Mouse (Mus musculus): Measurements from ENCODE around the gene Atp8b3. TPM values are rescaled to one million over a fixed set of nuclear protein-coding genes. Genes with fewer than 3 reads are reported as not detected.

The Atp8b3 gene
- total RNA-seq (2021), result not detected
- long read RNA-seq, experiment 1, partial matches to known transcripts, result 0 of 1 reads
- long read RNA-seq, experiment 1, other reads (novel, unspliced or antisense), result 1 of 1 reads
- long read RNA-seq, experiment 2, result 0 reads

DNA sequence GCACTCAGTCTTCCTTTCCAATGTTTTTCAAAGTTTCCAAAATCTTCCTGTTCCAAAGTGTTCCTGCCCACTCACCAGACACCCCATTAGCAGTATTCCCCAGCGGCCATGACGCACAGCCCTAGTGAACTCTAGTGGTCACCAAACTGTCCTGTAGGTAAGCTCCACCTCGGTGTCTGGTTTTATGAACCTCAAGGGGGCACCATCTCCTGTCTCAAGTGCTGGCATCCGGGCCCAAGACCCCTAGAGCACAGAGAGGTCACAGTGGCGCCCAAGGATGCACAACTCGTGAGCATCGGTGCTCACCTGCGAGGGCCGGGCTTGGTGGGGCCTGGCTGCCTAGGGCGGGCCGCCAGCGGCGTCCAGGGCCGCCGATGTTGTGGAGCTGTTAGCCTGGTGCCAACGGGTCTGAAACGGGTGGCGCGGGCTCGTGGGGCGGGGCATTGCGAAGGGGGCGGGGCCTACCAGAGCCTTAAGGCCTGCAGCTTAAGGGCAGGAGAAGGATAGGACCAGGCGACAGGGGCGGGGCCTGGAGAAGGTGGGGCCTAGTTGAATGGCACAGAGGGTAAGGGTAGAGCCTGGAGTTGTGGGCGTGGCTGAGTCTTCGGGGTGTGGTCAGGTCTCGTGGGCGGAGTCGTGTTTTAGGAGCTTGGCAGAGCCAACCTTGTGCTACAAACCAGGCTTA is at the start of gene Atp8b3:
Gene Atp8b3 (minus strand): TSS at position 415 of the 685 bp plus-strand sequence.
- DNase-seq, result peak; percentile 59

DNA sequence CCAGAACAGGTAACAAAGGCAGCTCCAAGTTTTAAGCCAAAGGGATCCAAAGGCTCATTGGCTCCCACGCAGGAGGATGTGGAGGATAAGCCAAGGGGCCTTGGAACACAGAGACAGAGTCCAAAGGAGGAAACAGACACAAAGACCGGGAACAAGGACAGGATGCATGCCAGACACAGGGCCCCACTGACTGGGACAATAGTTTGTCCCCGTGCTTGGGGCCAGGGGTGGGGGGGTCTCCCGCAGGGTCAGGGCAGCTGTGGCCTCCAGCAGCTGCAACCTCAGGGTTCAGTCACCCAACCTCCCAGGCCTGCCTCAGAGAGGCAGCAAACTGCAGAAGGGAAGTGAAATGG is 48.4 kb upstream of the Atp8b3 start:
- DNase-seq, result no peak

DNA sequence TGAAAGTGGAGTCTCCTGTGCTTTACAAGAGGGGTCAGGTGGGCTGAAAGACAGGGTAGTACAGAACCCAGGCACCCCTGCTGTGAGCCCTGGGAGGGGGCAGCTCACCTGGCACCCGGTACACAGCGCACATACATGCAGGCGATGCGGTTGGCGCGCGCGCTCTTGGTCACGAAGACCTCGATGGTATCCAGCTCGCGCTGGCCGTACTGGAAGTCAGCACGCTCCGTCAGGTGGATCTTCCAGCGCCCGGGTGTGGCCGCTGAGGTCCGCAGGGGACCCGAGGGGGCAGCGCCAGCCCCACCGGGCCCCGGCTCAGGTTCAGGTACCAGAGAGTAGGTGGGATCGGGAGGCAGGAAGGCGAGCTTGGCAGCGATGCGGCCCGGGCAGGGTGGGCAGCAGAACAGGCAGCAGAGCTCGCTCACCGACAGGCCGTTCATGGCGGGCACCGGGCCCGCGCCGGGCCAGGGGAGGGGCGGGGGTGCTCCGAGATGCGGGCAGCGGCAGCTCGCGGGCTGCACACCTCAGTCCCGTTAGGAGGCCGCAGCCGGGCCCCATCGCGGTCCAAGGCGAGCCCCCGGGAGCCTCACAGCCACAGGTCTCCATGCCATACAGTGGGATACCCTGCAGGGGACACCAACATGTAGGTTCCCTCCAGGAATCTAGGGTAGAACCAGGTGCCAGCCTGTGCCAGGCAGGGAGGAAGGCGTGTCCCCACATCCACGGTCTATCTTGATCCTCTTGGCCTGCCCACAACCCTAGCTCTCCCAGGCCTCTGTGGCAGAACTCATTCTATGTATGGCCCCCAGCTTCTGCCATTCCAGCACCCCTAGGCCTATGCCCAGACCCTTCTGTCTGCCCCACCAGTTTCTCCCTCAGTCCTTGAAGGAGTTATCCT is 47.7 kb upstream of the Atp8b3 start:
- no peak for DNase-seq

DNA sequence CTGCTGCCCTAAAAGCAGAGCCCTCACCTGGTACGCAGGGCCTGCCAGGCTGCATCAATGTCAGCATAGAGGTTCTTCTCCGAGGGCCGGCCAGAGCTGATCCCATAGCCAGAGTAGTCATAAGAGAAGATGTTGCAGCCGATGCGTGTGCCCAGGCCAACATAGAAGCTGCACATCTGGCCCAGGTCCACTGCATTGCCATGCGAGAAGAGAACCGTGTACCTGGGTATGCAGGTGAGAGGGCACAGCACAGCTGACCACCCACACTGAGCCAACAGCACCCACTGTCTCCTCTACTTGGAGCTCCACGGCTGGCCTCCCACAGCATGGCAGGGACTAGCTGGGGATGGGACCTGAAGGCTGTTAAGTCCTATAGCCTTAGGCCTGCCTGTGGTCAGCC is 46.7 kb upstream of the Atp8b3 start:
- no peak for DNase-seq

DNA sequence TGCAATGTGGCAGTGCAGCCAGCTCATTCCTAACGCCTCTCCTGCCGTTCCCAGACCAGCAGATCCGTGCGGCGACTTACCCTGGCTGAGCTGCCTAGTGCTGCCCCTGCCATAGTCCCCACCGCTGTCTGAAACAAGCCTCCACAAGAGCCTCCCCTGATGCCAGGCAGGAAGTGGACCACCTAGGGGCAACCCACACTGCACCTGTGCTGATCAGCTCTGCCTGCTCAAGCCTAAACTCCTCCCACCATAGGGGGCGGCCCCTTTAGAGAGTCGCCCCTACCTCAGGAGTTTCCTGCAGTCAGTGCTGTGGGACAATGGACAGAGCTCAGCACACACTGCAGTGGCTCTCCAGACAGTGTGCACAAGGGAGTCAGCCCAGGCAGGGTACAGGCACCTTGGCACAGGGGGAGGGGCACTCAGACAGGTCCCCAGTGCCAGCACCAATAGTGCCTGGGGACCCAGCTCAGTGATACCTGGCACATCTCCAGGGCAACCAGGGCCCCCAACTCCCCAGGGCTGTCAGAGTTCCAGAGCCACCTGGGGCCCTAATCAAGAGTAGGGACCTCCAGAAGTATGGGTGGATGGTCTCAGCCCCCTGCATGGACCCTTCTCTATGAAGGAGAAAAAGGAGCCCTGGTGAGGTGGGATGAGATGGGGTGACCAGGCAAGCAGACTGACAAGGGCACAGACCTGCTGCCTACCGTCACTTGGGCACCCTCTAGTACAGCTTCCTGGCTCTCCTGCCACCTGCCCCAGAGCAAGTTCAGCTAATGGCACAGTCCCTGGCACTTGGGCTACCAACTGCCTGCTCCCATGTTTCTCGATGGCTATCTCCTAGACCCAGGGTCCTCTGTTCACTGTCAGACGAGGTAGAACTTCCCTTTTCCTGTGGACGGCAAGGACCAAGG is 46.0 kb upstream of the Atp8b3 start:
- no peak for DNase-seq

DNA sequence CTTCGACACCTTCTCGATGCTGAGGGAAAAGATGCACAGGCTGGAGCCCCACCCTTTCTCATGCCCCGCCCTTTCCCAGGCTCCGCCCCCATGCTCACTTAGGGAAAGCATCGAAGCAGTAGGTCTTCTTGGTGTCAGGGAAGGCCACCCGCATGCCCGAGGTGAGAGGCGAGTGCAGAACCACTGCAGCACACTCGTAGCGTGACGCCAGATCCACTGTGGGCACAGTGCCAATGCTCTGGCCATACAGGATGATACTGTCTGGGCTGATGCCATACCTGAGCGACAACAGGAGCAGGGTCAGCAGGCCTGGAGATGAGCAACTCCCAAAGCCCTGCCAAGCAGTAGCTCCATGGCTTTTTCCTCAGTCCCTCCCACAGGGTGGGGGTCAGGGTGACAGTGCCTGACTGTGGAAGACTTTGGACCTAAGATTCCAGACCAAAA is 45.1 kb upstream of the Atp8b3 start:
- no peak for DNase-seq

DNA sequence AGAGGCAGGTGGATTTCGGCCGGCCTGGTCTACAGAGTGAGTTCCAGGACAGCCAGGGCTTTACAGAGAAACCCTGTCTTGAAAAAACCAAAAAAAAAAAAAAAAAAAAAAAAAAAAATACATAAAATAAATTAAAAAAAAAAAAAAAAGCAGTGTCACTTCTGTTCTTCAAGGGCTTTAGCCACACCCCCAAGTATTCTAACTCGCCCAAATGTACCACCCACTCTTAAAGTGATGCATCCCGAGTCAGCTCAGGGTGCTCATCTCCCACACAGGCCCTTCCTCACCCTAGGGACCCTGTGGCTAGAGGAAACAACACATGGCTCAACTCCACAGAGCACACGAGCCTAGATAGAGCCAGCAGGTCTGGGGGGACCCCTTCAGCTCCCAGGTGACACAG is 44.1 kb upstream of the Atp8b3 start:
- DNase-seq, result no peak

DNA sequence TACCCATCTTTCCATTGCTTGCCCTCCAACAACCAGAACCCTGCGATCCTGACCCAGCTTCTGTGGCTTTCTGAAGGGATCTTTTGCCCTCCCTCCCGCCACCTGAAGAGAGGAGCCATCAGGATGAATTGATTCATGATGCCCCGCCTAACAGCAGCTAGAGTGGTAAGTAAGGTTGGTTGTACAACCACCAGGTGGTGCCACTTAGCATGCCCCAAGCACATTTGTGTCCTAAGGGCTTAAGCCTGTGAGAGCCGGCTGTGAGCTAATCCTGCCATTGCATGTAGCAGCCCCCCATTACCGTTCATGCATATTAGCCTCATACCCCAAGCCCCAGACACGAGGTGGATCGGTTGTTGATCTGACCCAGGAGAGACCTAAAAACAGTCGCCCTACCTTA is 40.0 kb upstream of the Atp8b3 start:
- DNase-seq, result peak; percentile 46

DNA sequence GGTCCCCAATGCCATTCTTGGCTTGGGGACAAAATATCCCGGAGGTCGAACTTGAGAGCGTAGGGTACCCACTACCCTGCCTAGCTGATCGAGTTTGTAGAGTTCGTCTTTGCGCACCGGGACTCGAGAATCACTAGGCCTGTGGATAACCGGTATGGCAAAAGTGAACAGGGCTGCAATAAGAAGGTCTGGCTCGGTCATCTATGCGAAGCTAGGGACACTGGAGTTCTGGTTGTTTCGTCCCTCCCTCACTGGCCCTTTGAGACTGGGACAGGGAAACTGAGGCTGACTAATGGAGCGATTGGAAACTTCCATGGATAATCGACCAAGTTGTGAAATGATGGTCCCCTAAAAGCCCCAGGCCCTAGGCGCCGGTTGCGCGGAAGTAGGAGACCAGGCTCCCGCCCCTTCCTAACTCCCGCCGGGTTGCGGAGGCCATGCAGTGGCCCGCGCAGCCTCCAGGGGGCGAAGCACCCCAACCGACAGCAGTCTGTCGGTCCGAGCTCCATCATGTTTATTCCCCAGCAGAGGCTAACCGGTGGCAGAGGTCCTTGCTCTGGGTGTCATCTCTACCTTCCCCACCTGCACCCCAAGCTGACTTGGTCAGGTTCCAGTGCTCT is 39.3 kb upstream of the Atp8b3 start:
- DNase-seq, result peak; percentile 86

DNA sequence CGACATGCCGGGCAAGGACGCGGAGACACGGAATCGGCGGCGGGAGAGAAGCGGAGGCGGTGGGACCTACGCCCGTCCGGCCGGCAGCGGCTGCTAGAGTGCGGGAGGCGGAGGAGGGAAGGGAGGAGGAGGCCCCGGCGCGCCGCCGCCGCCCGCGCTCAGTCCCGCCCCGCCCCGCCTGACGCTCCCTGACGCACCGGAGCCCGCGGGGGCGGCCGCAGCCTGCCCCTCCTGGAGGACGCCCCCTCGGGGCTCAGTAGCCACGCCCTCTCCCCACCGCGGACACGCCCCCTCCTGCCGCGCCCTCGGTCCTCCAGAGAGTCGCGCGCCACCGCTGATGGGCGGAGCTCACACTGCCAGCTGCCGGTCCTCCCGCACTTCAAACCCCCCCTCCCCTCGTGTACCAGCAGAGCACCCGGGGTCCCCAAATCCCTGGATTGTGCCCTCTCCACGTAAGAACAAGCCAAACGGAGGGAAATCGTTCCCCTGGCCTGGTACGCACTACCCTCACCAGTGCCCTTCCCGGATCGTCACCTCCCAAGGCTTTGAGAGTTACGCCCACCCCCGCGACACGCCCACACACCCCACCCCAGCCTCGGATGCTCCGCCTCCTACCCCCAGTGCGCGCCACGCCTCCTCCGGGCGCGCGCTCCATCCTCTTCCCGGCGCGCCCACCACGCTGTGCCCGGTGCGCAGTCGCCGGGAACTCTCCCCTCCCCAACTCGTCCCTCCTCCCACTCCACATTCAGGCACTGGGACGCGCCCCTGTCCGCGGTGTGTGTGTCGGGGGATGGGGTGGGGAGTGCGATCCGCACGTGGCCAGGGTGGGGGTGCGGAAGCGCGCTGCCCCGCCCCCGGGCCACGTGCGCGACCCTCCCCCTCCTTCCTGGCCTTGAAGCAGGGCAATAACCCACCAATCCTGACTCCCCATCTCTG is 38.5 kb upstream of the Atp8b3 start, which contains the start of gene Klf16:
Gene Klf16 (minus strand): TSS at position 127 of the 936 bp plus-strand sequence.
- peak; percentile 98 for DNase-seq

DNA sequence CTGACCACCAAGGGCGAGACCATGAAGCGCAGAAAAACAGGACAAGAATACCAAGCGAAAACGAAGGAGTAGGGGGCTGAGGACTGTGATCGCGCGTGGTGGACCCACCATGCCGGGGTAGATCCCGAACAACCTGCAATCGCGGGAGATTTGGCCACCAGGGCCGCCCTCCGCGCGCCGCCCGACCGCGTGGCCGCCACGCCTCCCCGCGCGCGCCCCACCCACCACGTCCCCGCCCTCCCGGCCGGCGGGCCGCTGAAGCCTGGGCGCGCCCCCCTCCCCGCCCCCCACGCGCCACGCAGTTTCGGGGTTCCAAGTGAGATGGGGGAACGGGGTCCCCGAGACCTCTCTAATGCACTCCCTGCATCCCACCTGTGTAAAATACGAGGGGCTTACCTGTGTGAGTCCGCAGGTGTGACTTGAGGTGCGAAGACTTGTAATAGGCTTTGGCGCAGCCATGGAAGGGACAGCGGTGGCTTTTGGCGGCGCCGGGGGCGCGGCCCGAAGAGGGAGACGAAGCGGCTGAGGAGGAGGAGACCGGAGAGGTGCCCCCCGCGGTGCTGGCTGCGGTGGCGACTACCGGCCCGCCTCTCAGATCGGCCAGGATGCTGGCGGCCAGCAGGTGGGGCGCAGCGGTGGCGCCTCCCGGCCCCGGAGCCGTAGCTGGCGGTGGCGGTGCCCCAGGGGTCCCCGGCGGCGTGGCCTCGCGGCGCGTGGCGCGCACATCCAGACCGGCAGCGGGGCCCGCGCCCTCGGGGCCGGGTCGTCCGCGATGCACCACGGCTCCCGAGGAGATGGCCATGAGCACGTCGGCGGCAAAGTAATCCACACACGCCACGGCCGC is 37.6 kb upstream of the Atp8b3 start:
- DNase-seq, result peak; percentile 61

DNA sequence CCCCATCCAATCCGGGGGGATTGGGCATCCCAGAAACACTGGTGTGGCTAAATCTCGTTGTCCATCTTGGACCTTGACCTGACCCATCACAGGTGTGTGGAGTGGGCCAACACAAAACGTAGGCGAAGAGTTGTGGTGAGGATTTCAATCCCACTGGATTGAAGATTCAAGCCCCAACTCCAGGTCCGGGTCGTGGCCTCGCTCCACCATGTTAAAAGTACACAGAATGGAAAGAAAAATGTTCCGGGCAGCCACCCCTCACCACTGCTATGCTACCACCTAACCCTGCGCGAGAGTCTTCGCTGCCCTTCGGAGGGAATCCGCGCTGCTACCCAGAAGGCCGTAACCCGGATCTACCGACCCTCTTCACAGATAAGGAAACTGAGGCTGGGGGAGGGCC is 37.0 kb upstream of the Atp8b3 start:
- DNase-seq, result no peak

DNA sequence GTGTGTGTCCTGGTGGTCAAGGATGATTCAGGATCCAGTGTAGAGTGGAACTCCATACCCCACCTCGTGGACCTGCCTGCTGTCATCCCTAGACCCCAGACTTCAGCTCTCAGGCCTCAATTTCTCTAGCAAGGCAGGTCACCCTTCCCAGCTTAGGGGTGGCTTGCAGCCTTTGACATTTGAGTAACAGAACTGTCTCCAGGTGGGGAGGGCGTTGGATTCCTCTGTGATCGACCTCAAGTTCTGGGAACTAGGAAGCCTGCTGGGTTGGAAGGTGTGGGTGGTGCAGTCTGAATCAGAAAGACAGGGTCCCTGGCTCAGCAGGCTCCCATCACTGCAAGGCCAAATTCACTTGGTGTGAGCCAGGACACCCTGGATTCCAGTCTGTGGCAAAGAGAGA is 36.0 kb upstream of the Atp8b3 start:
- DNase-seq, result no peak

DNA sequence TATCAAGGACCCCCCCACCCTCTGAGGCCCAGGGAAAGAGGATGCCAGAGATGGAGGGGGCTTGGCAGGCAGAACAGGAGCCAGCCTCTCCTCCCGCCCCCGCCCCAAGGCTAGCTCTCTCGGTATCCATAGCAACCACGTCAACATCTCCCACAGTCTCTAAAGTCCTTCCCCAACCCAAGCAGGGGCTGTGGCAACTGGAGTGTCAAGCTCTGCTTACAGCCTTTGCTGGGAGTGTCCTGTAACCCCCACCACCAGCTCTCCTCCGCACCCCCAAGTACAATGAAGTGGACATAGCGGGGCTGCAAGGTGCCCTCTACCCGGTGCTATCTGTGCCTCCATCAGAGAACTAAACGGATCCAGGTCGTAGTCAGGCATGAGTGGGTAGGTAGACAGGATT is 35.0 kb upstream of the Atp8b3 start:
- DNase-seq, result no peak

DNA sequence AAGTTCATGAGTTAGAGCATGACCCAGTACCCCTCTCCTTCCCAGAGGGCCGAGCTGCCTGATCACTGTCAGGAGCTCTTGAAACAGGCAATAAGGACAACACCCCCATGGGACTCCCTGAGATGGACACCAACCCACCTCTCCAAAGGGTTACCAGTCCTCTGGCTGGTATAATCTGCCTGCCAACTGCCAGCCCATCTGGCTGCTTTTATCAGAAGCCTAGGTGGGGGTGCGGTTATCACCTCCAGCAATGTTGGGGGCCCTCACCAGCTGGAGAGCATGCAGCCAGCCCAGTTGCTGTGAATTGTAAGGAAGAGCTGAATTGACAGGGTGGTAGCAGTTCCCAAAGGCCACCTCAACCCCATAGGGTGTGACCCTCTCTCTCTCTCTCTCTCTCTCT is 33.6 kb upstream of the Atp8b3 start:
- no peak for DNase-seq

DNA sequence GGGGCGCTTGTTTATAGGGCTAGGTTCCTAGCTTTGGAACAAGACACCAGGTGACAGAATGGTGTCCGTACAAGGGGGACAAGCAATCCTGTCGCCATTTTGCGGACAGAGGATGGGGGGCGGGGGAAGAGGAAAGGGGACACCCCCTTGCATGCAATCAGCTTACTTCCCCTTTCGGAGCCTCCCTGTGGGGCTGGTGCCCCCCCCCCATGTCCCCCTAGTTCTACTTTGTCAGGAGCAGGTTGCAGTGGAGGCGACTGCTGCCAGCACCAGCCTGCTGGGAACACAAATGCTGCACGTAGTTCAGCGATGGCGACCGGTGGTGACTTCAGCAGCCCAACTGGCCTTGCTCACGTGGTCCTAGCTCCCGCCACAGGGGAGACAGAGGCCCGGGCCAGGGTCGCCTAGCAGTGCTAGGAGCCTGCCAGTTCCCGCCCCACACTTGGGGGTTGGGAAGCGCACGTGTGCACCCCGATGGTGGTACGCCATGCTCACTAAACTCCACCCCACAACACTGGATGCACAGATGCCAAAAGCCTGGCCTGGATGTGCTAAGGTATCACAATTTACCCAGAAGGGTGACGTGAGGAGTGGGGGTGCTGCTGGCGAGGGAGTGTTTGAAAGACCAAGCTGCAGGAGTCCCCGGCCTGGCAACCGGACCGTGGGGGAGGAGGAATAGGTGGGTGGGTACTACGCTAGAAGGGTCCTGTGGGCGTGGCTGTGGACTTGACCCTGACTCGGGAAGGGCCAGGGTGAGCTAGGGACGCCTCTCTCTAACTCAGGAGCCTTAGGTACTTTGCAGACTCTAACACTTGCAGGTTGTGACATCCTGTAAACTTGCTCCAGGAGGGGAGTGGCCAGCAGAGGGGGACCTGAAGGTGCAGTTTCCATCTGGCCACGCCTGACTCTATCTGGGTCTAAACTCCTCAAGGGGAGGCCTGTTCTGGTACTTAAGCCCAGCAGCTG is 32.2 kb upstream of the Atp8b3 start:
- no peak for DNase-seq

DNA sequence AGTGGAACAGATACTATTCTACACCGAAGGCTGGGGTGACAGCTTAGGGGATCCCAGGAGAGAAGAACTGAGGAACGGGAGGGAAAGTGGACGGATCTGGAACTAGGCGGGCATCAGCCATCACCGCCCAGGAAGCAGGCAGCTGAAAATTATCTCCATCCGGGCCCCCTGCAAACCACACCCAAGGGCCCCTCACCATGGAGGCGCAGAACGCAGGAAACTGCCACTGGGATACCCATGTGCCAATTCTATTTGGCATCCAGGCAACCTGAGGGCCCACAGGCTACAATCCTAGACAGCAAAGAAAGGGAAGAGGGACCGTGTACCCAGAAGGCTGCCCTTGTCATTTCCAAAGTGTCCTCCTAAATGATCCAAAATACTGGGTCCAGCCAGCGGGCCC is 31.5 kb upstream of the Atp8b3 start:
- no peak for DNase-seq

DNA sequence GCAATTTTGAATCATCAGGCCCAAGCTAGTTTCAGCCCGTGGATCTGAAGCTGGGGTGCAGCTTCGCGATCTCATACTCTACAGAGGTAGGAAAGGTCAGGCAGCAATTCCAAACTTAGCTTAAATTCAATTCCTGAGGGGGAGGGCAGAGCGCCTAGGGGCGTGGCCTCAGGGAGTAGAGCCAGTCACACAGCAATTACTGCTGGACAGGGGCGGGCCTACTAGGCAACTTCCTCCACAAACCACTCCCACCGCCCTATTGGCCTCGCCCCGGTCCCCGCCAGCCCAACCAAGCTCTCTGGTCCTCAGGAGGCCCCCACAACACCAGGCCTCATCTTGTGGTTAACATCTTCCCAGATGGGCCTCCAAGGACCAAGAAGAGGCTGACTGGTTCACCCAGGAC is 30.7 kb upstream of the Atp8b3 start:
- peak; percentile 67 for DNase-seq

All from gastrocnemius, postnatal 10 days (tissue).